Mouse (Mus musculus) liver, postnatal 0 days (tissue): Measurements from ENCODE around the gene Tex21. TPM values are rescaled to one million over a fixed set of nuclear protein-coding genes. Genes with fewer than 3 reads are reported as not detected.
"Not testable (repeated sequence)": the region's sequence is repeated elsewhere in the genome, so short reads cannot be mapped to it uniquely, and the experiment has no call there.

ENCODE experiments used
- ATAC-seq: fragments of 200-750 bp; cut with Nextera tagmentation; 2 replicates; pipeline ENCODE4 v1.8.0; 2017; ENCODE audit warnings: mild to moderate bottlenecking, moderate library complexity
- DNase-seq: peaks from one replicate; pipeline ENCODE4 v3.0.0-alpha.2; 2016
- H3K27ac ChIP-seq: fragments of 300-500 bp; sonication (generic); 2 replicates; pipeline ENCODE4 v1.5.1; 2014; ENCODE audit warnings: antibody characterized with exemption, moderate library complexity, mild to moderate bottlenecking, low read depth
- H3K27me3 ChIP-seq: fragments of 300-500 bp; sonication (generic); 2 replicates; pipeline ENCODE4 v1.6.1; 2014; ENCODE audit warnings: low read length, control low read depth, mixed read lengths; ENCODE audit not compliant: insufficient read depth
- H3K36me3 ChIP-seq: fragments of 300-500 bp; sonication (generic); replicated peaks from 2 replicates; pipeline ENCODE4 v1.6.1; 2014; ENCODE audit warnings: mild to moderate bottlenecking, control low read depth, low read length, moderate library complexity, mixed read lengths; ENCODE audit not compliant: insufficient read depth
- H3K4me1 ChIP-seq: fragments of 300-500 bp; sonication (generic); 2 replicates; pipeline ENCODE4 v1.6.1; 2014; ENCODE audit warnings: antibody characterized with exemption, mild to moderate bottlenecking, control low read depth; ENCODE audit not compliant: insufficient read depth
- H3K4me2 ChIP-seq: fragments of 300-500 bp; sonication (generic); 2 replicates; pipeline ENCODE4 v1.6.1; 2014; ENCODE audit warnings: low read depth, mild to moderate bottlenecking, low read length, moderate library complexity, mixed read lengths
- H3K4me3 ChIP-seq: fragments of 300-500 bp; sonication (generic); 2 replicates; pipeline ENCODE4 v1.5.1; 2014; ENCODE audit warnings: low read depth, low read length
- H3K9ac ChIP-seq: fragments of 300-500 bp; sonication (generic); replicated peaks from 2 replicates; pipeline ENCODE4 v1.6.1; 2014; ENCODE audit warnings: mild to moderate bottlenecking, moderate library complexity
- H3K9me3 ChIP-seq: fragments of 300-500 bp; sonication (generic); 2 replicates; pipeline ENCODE4 v1.6.1; 2016; ENCODE audit warnings: mild to moderate bottlenecking, control low read depth, low read length, mixed read lengths
- CTCF ChIP-seq: sonication (generic); IDR thresholded peaks from 2 replicates; pipeline ENCODE4 v1.5.1; 2016; ENCODE audit warnings: antibody characterized with exemption, low read depth
- EP300 ChIP-seq: IDR thresholded peaks from 2 replicates; pipeline ENCODE4 v1.6.1; 2016; ENCODE audit warnings: antibody characterized with exemption, low read depth, mild to moderate bottlenecking
- WGBS: fragments of 180-500 bp; shearing (Covaris S2); extraction: QIAGEN DNeasy Blood & Tissue Kit; methylation state at CpG from one replicate; pipeline ENCODE4 v1.1.7; 2014; ENCODE audit not compliant: insufficient replicate concordance; 5-methylcytosine and 5-hydroxymethylcytosine counted together
- polyA plus RNA-seq: library from polyadenylated mRNA; unstranded; fragments of >200 nt; fragmentation: Nextera tagmentation; extraction: Ambion mirVana; gene quantifications from 2 replicates; pipeline ENCODE4 v1.2.1, GENCODE M21; 2015

The Tex21 gene
- polyA plus RNA-seq, 1 experiment from 2014 or later = not detected

GRCm38 (mm10) chr12:76177864-76178518 is 68.6 kb downstream of the Tex21 start:
- no peaks in the 10 kb centered on the region for H3K9me3 ChIP-seq
- no peak overlapping the region for H3K9ac ChIP-seq
- TF ChIP-seq EP300 (no peak), CTCF (peak; percentile 80)
- peaks cover 2% of the 10 kb centered on the region; the same call in 1 of the 2 replicates for H3K4me1 ChIP-seq
- peak; percentile 70 for DNase-seq
- H3K27ac ChIP-seq = no peak overlapping the region
- no peaks in the 10 kb centered on the region for H3K36me3 ChIP-seq
- H3K27me3 ChIP-seq = peaks cover 19% of the 10 kb centered on the region
- WGBS = 36% methylated on average over 16 of the region's 16 CpGs
- no peak for ATAC-seq
- peak overlapping the region; percentile 52 for H3K4me3 ChIP-seq
- H3K4me2 ChIP-seq = peak overlapping the region; percentile 82

- Histone ChIP-seq H3K9ac (peak within 1 kb of the TSS; percentile 27; the same call in 1 of the 2 replicates), H3K27ac (no peak within 1 kb of the TSS), H3K36me3 (no peaks in the 10 kb centered on the region), H3K9me3 (no peaks in the 10 kb centered on the region), H3K4me3 (peak within 1 kb of the TSS; percentile 52), H3K4me1 (peaks cover 2% of the 10 kb centered on the region; the same call in 1 of the 2 replicates), H3K4me2 (peak within 1 kb of the TSS; percentile 82), H3K27me3 (peaks cover 19% of the 10 kb centered on the region)
- ATAC-seq (no peak), DNase-seq (peak; percentile 23)
- TF ChIP-seq CTCF (no peak), EP300 (no peak)
- under 1% methylated on average over 39 of the region's 39 CpGs for WGBS
Measured at GRCm38 (mm10) chr12:76177000-76177863, 69.3 kb downstream of the Tex21 start, which contains the start of gene Esr2. Gene Esr2 (minus strand): TSS chr12:76177259.

GRCm38 (mm10) chr12:76165641-76166040 is 80.9 kb downstream of the Tex21 start:
- no peak overlapping the region for H3K27ac ChIP-seq
- DNase-seq (no peak), ATAC-seq (no peak)
- no peak overlapping the region for H3K4me2 ChIP-seq
- H3K9ac ChIP-seq = no peak overlapping the region
- H3K27me3 ChIP-seq = no peaks in the 10 kb centered on the region
- H3K4me3 ChIP-seq = no peak overlapping the region
- no peaks in the 10 kb centered on the region for H3K9me3 ChIP-seq
- TF ChIP-seq EP300 (no peak), CTCF (no peak)
- 60% methylated on average over 5 of the region's 5 CpGs for whole genome bisulfite sequencing
- no peaks in the 10 kb centered on the region for H3K36me3 ChIP-seq
- H3K4me1 ChIP-seq = no peaks in the 10 kb centered on the region

GRCm38 (mm10) chr12:76152389-76152788 is 94.2 kb downstream of the Tex21 start:
- H3K9me3 ChIP-seq, ATAC-seq, H3K9ac ChIP-seq, H3K4me3 ChIP-seq, H3K4me1 ChIP-seq, H3K36me3 ChIP-seq, H3K27ac ChIP-seq, DNase-seq, H3K27me3 ChIP-seq: not testable (repeated sequence)
- 0 out of 2 replicates have a peak overlapping the region, but pooled peaks have one; percentile 32 for H3K4me2 ChIP-seq
- WGBS = 21% methylated on average over 30 of the region's 30 CpGs

Other genes with a start within 250 kb of the Tex21 start
- gene Esr2, start 69.5 kb downstream of the Tex21 start, polyA plus RNA-seq = not detected in 2 replicates
- gene Mthfd1, start 8.6 kb upstream of the Tex21 start, polyA plus RNA-seq = 62.6 and 63.0 TPM in 2 replicates
- 0.20 and 0.22 TPM in 2 replicates for gene Akap5, start 78.1 kb upstream of the Tex21 start, polyA plus RNA-seq
- 4.3 and 4.4 TPM in 2 replicates for gene Zbtb25, start 122.9 kb upstream of the Tex21 start, polyA plus RNA-seq
- gene Zbtb1, start 123.5 kb upstream of the Tex21 start, polyA plus RNA-seq = 2.4 and 2.6 TPM in 2 replicates
- 1.9 and 2.5 TPM in 2 replicates for gene Hspa2, start 157.4 kb upstream of the Tex21 start, polyA plus RNA-seq
- gene Ppp1r36, start 170.8 kb upstream of the Tex21 start, polyA plus RNA-seq = 0.15 and 0.18 TPM in 2 replicates